Mouse (Mus musculus): ENCODE measurements around the gene Selenos. TPM values are rescaled to one million over a fixed set of nuclear protein-coding genes. Genes with fewer than 3 reads are reported as not detected.
A peak's percentile ranks its signal among the peaks of the same experiment; 100 is the strongest.
"Not testable (repeated sequence)": the region's sequence is repeated elsewhere in the genome, so short reads cannot be mapped to it uniquely, and the experiment has no call there.

Gene Selenos
- polyA plus RNA-seq, 1 experiment from 2014 or later, result 92.1 TPM

- Histone ChIP-seq H3K9ac (replicated peaks; ENCODE audit: low read depth, low read length) (no peak overlapping the region), H3K27me3 (ENCODE audit: control insufficient read depth, insufficient read depth, low read length) (no peaks in the 10 kb centered on the region), H3K4me3 (ENCODE audit: low read depth, low read length) (no peak overlapping the region), H3K27ac (ENCODE audit: low read length) (no peak overlapping the region), H3K4me2 (replicated peaks; ENCODE audit: low read depth, low read length) (no peak overlapping the region), H3K4me1 (ENCODE audit: control insufficient read depth, insufficient read depth, low read length) (0 out of 2 replicates have a peak, but pooled peaks cover 4% of the 10 kb centered on the region), H3K36me3 (ENCODE audit: control insufficient read depth, insufficient read depth, low read length) (no peaks in the 10 kb centered on the region), H3K9me3 (ENCODE audit: control insufficient read depth, low read depth, low read length) (no peaks in the 10 kb centered on the region)
- no peak for ATAC-seq (ENCODE audit: insufficient number of reproducible peaks, insufficient read depth, low FRiP score, low read depth)
- WGBS, result 57% methylated on average over 17 of the region's 17 CpGs
These were observed 32.2 kb upstream of the Selenos start for GRCm38 (mm10) chr7:66046921-66047918.

DNA sequence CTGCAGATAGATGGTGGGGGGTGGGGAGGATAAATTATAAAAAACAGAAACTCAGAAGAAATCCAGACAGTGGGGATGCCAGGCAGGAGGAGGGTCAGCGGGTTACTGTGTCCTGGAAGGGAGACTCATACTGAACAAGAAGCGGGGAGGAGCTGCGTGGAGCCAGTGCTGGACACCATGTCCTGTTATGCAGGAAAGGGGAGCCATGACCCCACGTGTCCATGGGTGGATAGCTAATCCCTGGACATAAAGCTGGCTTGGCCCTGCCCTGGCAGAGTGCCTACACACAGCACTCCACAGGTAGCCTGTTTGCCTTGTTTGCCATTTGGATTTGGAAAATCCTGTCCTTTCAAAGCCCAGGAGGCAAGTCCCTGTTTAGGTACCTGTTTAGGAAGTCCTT is 31.5 kb upstream of the Selenos start:
- no peak for ATAC-seq (ENCODE audit: insufficient number of reproducible peaks, insufficient read depth, low FRiP score, low read depth)
- Histone ChIP-seq H3K4me3 (ENCODE audit: low read depth, low read length) (no peak overlapping the region), H3K36me3 (ENCODE audit: control insufficient read depth, insufficient read depth, low read length) (no peaks in the 10 kb centered on the region), H3K27me3 (ENCODE audit: control insufficient read depth, insufficient read depth, low read length) (no peaks in the 10 kb centered on the region), H3K9me3 (ENCODE audit: control insufficient read depth, low read depth, low read length) (no peaks in the 10 kb centered on the region), H3K9ac (replicated peaks; ENCODE audit: low read depth, low read length) (no peak overlapping the region), H3K4me2 (replicated peaks; ENCODE audit: low read depth, low read length) (no peak overlapping the region), H3K4me1 (ENCODE audit: control insufficient read depth, insufficient read depth, low read length) (0 out of 2 replicates have a peak, but pooled peaks cover 4% of the 10 kb centered on the region), H3K27ac (ENCODE audit: low read length) (no peak overlapping the region)
- WGBS, result 70% methylated on average over 4 of the region's 4 CpGs

DNA sequence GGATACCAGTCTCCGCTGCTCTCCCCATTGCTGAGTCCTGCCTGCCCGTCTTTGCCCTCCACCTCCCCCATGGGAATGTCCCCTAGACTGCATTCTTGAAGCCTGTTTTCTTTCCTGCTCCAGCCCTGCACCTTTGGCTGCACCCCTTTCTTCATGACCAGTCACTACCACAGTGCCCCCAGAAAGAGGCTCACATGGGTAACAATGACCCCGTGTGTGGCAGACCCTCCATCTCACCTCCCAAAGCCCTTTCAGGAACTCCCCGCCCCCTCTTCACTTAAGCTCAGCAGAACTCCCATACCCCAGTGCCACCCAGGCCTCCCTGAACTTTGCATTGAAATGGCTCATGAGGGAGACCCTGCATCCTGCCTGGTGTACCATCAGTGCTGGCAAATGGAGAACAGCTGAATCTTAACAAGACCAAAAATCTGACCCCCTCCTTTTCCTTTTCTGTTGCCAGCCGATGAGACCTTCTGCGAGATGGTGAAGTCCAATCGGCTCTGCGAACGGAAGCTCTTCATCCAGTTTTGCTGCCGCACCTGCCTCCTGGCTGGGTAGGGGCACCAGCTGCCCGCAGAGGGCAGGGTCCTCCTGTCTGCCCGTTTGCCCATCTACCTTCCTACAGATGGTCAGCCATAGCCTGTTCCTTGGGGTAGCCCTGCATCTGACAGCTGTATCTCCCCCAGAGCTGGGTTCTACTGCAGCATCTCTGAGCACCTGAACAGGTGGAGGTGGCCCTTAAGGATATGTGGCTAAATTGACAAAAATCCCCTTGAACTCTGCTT is 30.8 kb upstream of the Selenos start:
- Histone ChIP-seq H3K4me2 (replicated peaks; ENCODE audit: low read depth, low read length) (no peak overlapping the region), H3K27me3 (ENCODE audit: control insufficient read depth, insufficient read depth, low read length) (no peaks in the 10 kb centered on the region), H3K9me3 (ENCODE audit: control insufficient read depth, low read depth, low read length) (no peaks in the 10 kb centered on the region), H3K4me1 (ENCODE audit: control insufficient read depth, insufficient read depth, low read length) (0 out of 2 replicates have a peak, but pooled peaks cover 4% of the 10 kb centered on the region), H3K27ac (ENCODE audit: low read length) (no peak overlapping the region), H3K36me3 (ENCODE audit: control insufficient read depth, insufficient read depth, low read length) (no peaks in the 10 kb centered on the region), H3K9ac (replicated peaks; ENCODE audit: low read depth, low read length) (no peak overlapping the region), H3K4me3 (ENCODE audit: low read depth, low read length) (no peak overlapping the region)
- WGBS, result 87% methylated on average over 12 of the region's 12 CpGs
- no peak for ATAC-seq (ENCODE audit: insufficient number of reproducible peaks, insufficient read depth, low FRiP score, low read depth)

GRCm38 (mm10) chr7:66053946-66054483 is 25.4 kb upstream of the Selenos start:
- no peaks in the 10 kb centered on the region for H3K4me1 ChIP-seq (ENCODE audit: control insufficient read depth, insufficient read depth, low read length)
- no peak for ATAC-seq (ENCODE audit: insufficient number of reproducible peaks, insufficient read depth, low FRiP score, low read depth)
- H3K4me3 ChIP-seq (ENCODE audit: low read depth, low read length), result no peak overlapping the region
- H3K36me3 ChIP-seq (ENCODE audit: control insufficient read depth, insufficient read depth, low read length), result no peaks in the 10 kb centered on the region
- no peak overlapping the region for H3K9ac ChIP-seq (replicated peaks; ENCODE audit: low read depth, low read length)
- no peak overlapping the region for H3K4me2 ChIP-seq (replicated peaks; ENCODE audit: low read depth, low read length)
- no peak overlapping the region for H3K27ac ChIP-seq (ENCODE audit: low read length)
- H3K27me3 ChIP-seq (ENCODE audit: control insufficient read depth, insufficient read depth, low read length), result no peaks in the 10 kb centered on the region
- WGBS, result 87% methylated on average over 4 of the region's 4 CpGs
- no peaks in the 10 kb centered on the region for H3K9me3 ChIP-seq (ENCODE audit: control insufficient read depth, low read depth, low read length)

GRCm38 (mm10) chr7:66055356-66055755 is 24.1 kb upstream of the Selenos start:
- not testable (repeated sequence) for H3K36me3 ChIP-seq (ENCODE audit: control insufficient read depth, insufficient read depth, low read length); H3K4me3 ChIP-seq (ENCODE audit: low read depth, low read length); H3K27me3 ChIP-seq (ENCODE audit: control insufficient read depth, insufficient read depth, low read length); ATAC-seq (ENCODE audit: insufficient number of reproducible peaks, insufficient read depth, low FRiP score, low read depth); H3K27ac ChIP-seq (ENCODE audit: low read length); H3K4me2 ChIP-seq (replicated peaks; ENCODE audit: low read depth, low read length); H3K9ac ChIP-seq (replicated peaks; ENCODE audit: low read depth, low read length); H3K9me3 ChIP-seq (ENCODE audit: control insufficient read depth, low read depth, low read length); H3K4me1 ChIP-seq (ENCODE audit: control insufficient read depth, insufficient read depth, low read length)
- WGBS, result 11% methylated on average over 2 of the region's 2 CpGs

DNA sequence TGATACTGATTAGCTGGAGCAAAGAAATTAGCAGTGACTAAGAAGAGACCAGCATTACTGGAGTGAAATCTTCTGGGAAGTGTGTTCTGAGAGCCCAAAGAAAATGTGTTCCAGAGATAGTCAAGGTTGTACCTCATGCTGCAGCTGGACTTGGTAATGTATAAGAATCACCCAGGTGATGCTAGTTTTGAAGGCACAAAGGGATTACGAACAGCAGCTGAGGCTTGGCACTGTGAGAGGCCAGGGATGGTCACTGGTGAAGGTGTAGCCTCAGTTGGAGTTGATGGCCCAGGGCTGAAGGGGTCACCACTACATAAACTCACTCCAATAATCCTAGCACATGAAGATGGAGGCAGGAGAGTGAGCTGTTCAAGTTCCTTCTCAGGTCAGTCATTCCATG is 20.7 kb upstream of the Selenos start, which contains the start of gene Snrpa1:
TSS of gene Snrpa1 (plus strand) at position 301 of the 400 bp plus-strand sequence.
- no peak for ATAC-seq (ENCODE audit: insufficient number of reproducible peaks, insufficient read depth, low FRiP score, low read depth)
- Histone ChIP-seq H3K4me1 (ENCODE audit: control insufficient read depth, insufficient read depth, low read length) (peaks cover 12% of the 10 kb centered on the region), H3K4me2 (replicated peaks; ENCODE audit: low read depth, low read length) (peak within 1 kb of the TSS; percentile 71), H3K4me3 (ENCODE audit: low read depth, low read length) (peak within 1 kb of the TSS; percentile 97), H3K27ac (ENCODE audit: low read length) (no peak within 1 kb of the TSS), H3K9ac (replicated peaks; ENCODE audit: low read depth, low read length) (no peak within 1 kb of the TSS), H3K27me3 (ENCODE audit: control insufficient read depth, insufficient read depth, low read length) (no peaks in the 10 kb centered on the region), H3K36me3 (ENCODE audit: control insufficient read depth, insufficient read depth, low read length) (peaks cover 8% of the 10 kb centered on the region; the same call in 1 of the 2 replicates), H3K9me3 (ENCODE audit: control insufficient read depth, low read depth, low read length) (no peaks in the 10 kb centered on the region)
- 69% methylated on average over 1 of the region's 1 CpGs for WGBS

DNA sequence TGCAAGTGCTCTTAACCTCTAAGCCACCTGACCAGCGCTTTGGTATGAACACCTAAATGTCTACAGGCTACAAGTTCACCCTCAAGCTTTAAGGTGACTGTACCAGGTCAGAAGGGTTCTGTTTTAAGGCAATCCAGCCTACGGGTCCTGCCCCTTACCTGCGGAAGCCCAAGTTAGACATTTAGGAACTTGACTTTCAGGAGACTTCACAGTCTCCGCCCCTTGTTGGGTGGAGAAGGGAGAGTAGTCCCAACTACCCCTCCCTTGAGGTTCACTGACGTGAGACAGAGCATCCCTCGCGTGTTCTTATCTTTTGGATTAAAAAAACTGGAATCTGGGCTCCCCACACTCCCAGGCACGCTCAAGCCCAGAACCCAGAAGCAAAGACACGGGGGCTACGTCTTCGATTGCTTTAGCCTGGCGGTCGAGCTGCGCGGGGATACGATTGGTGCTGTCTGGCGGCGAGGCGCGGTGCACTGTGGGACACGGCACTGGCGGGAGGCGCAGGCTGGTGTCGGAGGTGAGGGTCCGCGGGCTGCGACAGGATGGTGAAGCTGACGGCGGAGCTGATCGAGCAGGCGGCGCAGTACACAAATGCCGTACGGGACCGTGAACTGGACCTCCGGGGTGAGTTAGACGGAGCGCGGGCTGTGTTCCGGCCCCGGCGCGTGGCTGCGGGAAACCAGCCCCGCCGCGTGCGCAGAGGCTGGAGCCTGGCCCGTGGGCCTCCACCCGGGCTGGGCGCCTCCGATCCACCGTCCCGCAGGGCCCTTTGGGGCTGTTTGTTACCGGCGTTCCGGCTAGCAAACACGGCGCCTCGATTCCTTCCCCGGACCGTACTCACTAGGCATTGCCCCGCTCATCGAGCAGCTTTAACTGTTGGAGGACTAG is 19.1 kb upstream of the Selenos start:
- H3K9me3 ChIP-seq (ENCODE audit: control insufficient read depth, low read depth, low read length), result no peaks in the 10 kb centered on the region
- H3K27ac ChIP-seq (ENCODE audit: low read length), result peak overlapping the region; percentile 71; the same call in 1 of the 2 replicates
- H3K27me3 ChIP-seq (ENCODE audit: control insufficient read depth, insufficient read depth, low read length), result no peaks in the 10 kb centered on the region
- H3K36me3 ChIP-seq (ENCODE audit: control insufficient read depth, insufficient read depth, low read length), result peaks cover 22% of the 10 kb centered on the region
- peak; percentile 90 for ATAC-seq (ENCODE audit: insufficient number of reproducible peaks, insufficient read depth, low FRiP score, low read depth)
- peaks cover 12% of the 10 kb centered on the region for H3K4me1 ChIP-seq (ENCODE audit: control insufficient read depth, insufficient read depth, low read length)
- under 1% methylated on average over 64 of the region's 64 CpGs for WGBS
- H3K4me2 ChIP-seq (replicated peaks; ENCODE audit: low read depth, low read length), result peak overlapping the region; percentile 84
- peak overlapping the region; percentile 95 for H3K9ac ChIP-seq (replicated peaks; ENCODE audit: low read depth, low read length)
- H3K4me3 ChIP-seq (ENCODE audit: low read depth, low read length), result peak overlapping the region; percentile 97

Data from stomach, embryonic 14.5 days (tissue).